Mouse (Mus musculus): Measurements from ENCODE around the gene Zswim4. TPM values are rescaled to one million over a fixed set of nuclear protein-coding genes. Genes with fewer than 3 reads are reported as not detected.

The Zswim4 gene
- total and polyA plus RNA-seq, 2 experiments from 2014 or later = 11.8 to 37.7 TPM

GRCm38 (mm10) chr8:84178592-84178991 lies 58.3 kb downstream of the Zswim4 start:
- no peak for ATAC-seq (ENCODE audit: low FRiP score)
- no peak for DNase-seq (ENCODE audit: low spot score)
- H3K9ac ChIP-seq (replicated peaks; ENCODE audit: low read length, poor library complexity, severe bottlenecking) = no peak overlapping the region
- TF ChIP-seq CTCF (IDR thresholded peaks at IDR 0.05) = no peak
- no peaks in the 10 kb centered on the region for H3K27me3 ChIP-seq (ENCODE audit: insufficient read depth, low read length)
- H3K4me1 ChIP-seq (ENCODE audit: insufficient read depth, low read length) = peaks cover 26% of the 10 kb centered on the region
- peaks cover 9% of the 10 kb centered on the region for H3K36me3 ChIP-seq (ENCODE audit: insufficient read depth, low read length)
- 81% methylated on average over 8 of the region's 8 CpGs for WGBS
- no peaks in the 10 kb centered on the region for H3K9me3 ChIP-seq (ENCODE audit: low read length)
- no peak overlapping the region for H3K4me2 ChIP-seq (ENCODE audit: low read depth, low read length, poor library complexity, severe bottlenecking)
- no peak overlapping the region for H3K4me3 ChIP-seq (ENCODE audit: low read depth, low read length)
- no peak overlapping the region for H3K27ac ChIP-seq (ENCODE audit: low read depth, low read length)

- Histone ChIP-seq H3K27ac (ENCODE audit: low read depth, low read length) (no peak overlapping the region), H3K4me1 (ENCODE audit: insufficient read depth, low read length) (peaks cover 20% of the 10 kb centered on the region), H3K27me3 (ENCODE audit: insufficient read depth, low read length) (no peaks in the 10 kb centered on the region), H3K4me3 (ENCODE audit: low read depth, low read length) (no peak overlapping the region), H3K9ac (replicated peaks; ENCODE audit: low read length, poor library complexity, severe bottlenecking) (no peak overlapping the region), H3K36me3 (ENCODE audit: insufficient read depth, low read length) (peaks cover 20% of the 10 kb centered on the region), H3K4me2 (ENCODE audit: low read depth, low read length, poor library complexity, severe bottlenecking) (no peak overlapping the region), H3K9me3 (ENCODE audit: low read length) (no peaks in the 10 kb centered on the region)
- ATAC-seq (ENCODE audit: low FRiP score) (no peak), DNase-seq (ENCODE audit: low spot score) (no peak)
- no peak for TF ChIP-seq CTCF (IDR thresholded peaks at IDR 0.05)
- 94% methylated on average over 3 of the region's 3 CpGs for WGBS
These were observed 59.5 kb downstream of the Zswim4 start for GRCm38 (mm10) chr8:84177405-84177804.

- WGBS = 34% methylated on average over 3 of the region's 3 CpGs
- DNase-seq (ENCODE audit: low spot score) (no peak), ATAC-seq (ENCODE audit: low FRiP score) (no peak)
- H3K9me3 ChIP-seq (ENCODE audit: low read length) = no peaks in the 10 kb centered on the region
- peaks cover 29% of the 10 kb centered on the region for H3K36me3 ChIP-seq (ENCODE audit: insufficient read depth, low read length)
- H3K27me3 ChIP-seq (ENCODE audit: insufficient read depth, low read length) = no peaks in the 10 kb centered on the region
- TF ChIP-seq CTCF (IDR thresholded peaks at IDR 0.05) = no peak
- H3K4me2 ChIP-seq (ENCODE audit: low read depth, low read length, poor library complexity, severe bottlenecking) = no peak overlapping the region
- no peak overlapping the region for H3K27ac ChIP-seq (ENCODE audit: low read depth, low read length)
- no peak overlapping the region for H3K9ac ChIP-seq (replicated peaks; ENCODE audit: low read length, poor library complexity, severe bottlenecking)
- no peak overlapping the region for H3K4me3 ChIP-seq (ENCODE audit: low read depth, low read length)
- peaks cover 17% of the 10 kb centered on the region for H3K4me1 ChIP-seq (ENCODE audit: insufficient read depth, low read length)
These were observed 60.3 kb downstream of the Zswim4 start for GRCm38 (mm10) chr8:84176560-84176959.

DNA sequence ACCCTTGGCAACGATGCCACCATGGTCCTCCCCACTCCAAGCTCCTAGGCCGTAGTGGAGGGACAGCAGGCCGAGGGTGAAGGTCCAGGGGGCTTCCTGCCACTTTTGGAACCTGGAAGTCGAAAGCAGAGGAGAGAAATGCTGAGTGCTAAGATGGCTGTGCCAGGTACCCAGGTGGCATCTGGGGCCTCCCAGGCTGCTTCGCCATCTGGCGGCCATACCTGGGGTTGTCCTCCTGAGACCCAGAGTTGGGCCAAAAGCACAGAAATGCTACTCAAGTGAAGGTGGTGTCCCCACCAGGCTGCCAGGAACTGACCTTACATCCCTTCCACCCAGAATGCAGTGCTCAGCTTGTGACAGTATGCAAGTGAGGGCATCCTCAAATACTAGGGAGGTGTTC lies 63.0 kb downstream of the Zswim4 start:
- H3K36me3 ChIP-seq (ENCODE audit: insufficient read depth, low read length) = peaks cover 31% of the 10 kb centered on the region
- H3K4me3 ChIP-seq (ENCODE audit: low read depth, low read length) = no peak overlapping the region
- no peaks in the 10 kb centered on the region for H3K27me3 ChIP-seq (ENCODE audit: insufficient read depth, low read length)
- H3K4me2 ChIP-seq (ENCODE audit: low read depth, low read length, poor library complexity, severe bottlenecking) = no peak overlapping the region
- TF ChIP-seq CTCF (IDR thresholded peaks at IDR 0.05) = peak; percentile 52
- ATAC-seq (ENCODE audit: low FRiP score) (no peak), DNase-seq (ENCODE audit: low spot score) (no peak)
- no peaks in the 10 kb centered on the region for H3K9me3 ChIP-seq (ENCODE audit: low read length)
- 90% methylated on average over 6 of the region's 6 CpGs for WGBS
- H3K9ac ChIP-seq (replicated peaks; ENCODE audit: low read length, poor library complexity, severe bottlenecking) = no peak overlapping the region
- no peaks in the 10 kb centered on the region for H3K4me1 ChIP-seq (ENCODE audit: insufficient read depth, low read length)
- no peak overlapping the region for H3K27ac ChIP-seq (ENCODE audit: low read depth, low read length)

GRCm38 (mm10) chr8:84170096-84170495 lies 66.8 kb downstream of the Zswim4 start:
- 85% methylated on average over 5 of the region's 5 CpGs for WGBS
- no peak for TF ChIP-seq CTCF (IDR thresholded peaks at IDR 0.05)
- H3K4me3 ChIP-seq (ENCODE audit: low read depth, low read length) = no peak overlapping the region

GRCm38 (mm10) chr8:84167696-84168095 lies 69.2 kb downstream of the Zswim4 start:
- H3K36me3 ChIP-seq (ENCODE audit: insufficient read depth, low read length) = peaks cover 14% of the 10 kb centered on the region
- no peak for TF ChIP-seq CTCF (IDR thresholded peaks at IDR 0.05)
- DNase-seq (ENCODE audit: low spot score) (no peak), ATAC-seq (ENCODE audit: low FRiP score) (no peak)
- H3K9me3 ChIP-seq (ENCODE audit: low read length) = no peaks in the 10 kb centered on the region
- H3K27ac ChIP-seq (ENCODE audit: low read depth, low read length) = no peak overlapping the region
- H3K9ac ChIP-seq (replicated peaks; ENCODE audit: low read length, poor library complexity, severe bottlenecking) = 0 out of 2 replicates have a peak overlapping the region, but pooled peaks have one; percentile 13
- no peaks in the 10 kb centered on the region for H3K27me3 ChIP-seq (ENCODE audit: insufficient read depth, low read length)
- H3K4me1 ChIP-seq (ENCODE audit: insufficient read depth, low read length) = no peaks in the 10 kb centered on the region
- 97% methylated on average over 2 of the region's 2 CpGs for whole genome bisulfite sequencing
- no peak overlapping the region for H3K4me3 ChIP-seq (ENCODE audit: low read depth, low read length)
- H3K4me2 ChIP-seq (ENCODE audit: low read depth, low read length, poor library complexity, severe bottlenecking) = no peak overlapping the region

More at GRCm38 (mm10) chr8:84170096-84170495, 66.8 kb downstream of the Zswim4 start:
- DNase-seq (ENCODE audit: low spot score) = no peak
- Histone ChIP-seq H3K36me3 (ENCODE audit: insufficient read depth, low read length) (peaks cover 24% of the 10 kb centered on the region), H3K9me3 (ENCODE audit: low read length) (no peaks in the 10 kb centered on the region), H3K9ac (replicated peaks; ENCODE audit: low read length, poor library complexity, severe bottlenecking) (no peak overlapping the region), H3K4me2 (ENCODE audit: low read depth, low read length, poor library complexity, severe bottlenecking) (no peak overlapping the region), H3K4me1 (ENCODE audit: insufficient read depth, low read length) (no peaks in the 10 kb centered on the region), H3K27ac (ENCODE audit: low read depth, low read length) (no peak overlapping the region), H3K27me3 (ENCODE audit: insufficient read depth, low read length) (no peaks in the 10 kb centered on the region)
- no peak for ATAC-seq (ENCODE audit: low FRiP score)

MicroRNA genes within 50 kb of the gene (microRNA counts, 519-probe panel; counts per million panel counts)
- microRNA mmu-miR-181c (3,607 counts per million, percentile 77 among the panel's probes with 10 or more counts), microRNA mmu-miR-23a (4,024 counts per million, percentile 82 among the panel's probes with 10 or more counts), microRNA mmu-miR-27a (4,123 counts per million, percentile 83 among the panel's probes with 10 or more counts)

Small RNA genes lying within 50 kb of the gene (microRNA-seq; reads per million reads assigned to microRNA genes)
- 16,627 reads per million, percentile 97 among the genes with 10 or more reads in this experiment for gene Mir181c (ENCODE audit: borderline number of aligned reads)
- 7,856 reads per million, percentile 93 among the genes with 10 or more reads in this experiment for gene Mir181d (ENCODE audit: borderline number of aligned reads)
- gene Mir23a (ENCODE audit: borderline number of aligned reads) = 6,690 reads per million, percentile 92 among the genes with 10 or more reads in this experiment
- not detected for gene Mir24-2 (ENCODE audit: borderline number of aligned reads)
- 129 reads per million, percentile 48 among the genes with 10 or more reads in this experiment for gene Mir27a (ENCODE audit: borderline number of aligned reads)
- gene Mir3074-2 (ENCODE audit: borderline number of aligned reads) = not detected

Other genes with a start within 250 kb of the Zswim4 start
- 65.3 and 86.9 TPM in 2 replicates for gene Samd1, start 239.4 kb downstream of the Zswim4 start, total RNA-seq (2014; rRNA removed)
- gene Samd1, start 239.4 kb downstream of the Zswim4 start, polyA plus RNA-seq (2015; fragmentation: Nextera tagmentation; extraction: Ambion mirVana) = 4.1 and 4.6 TPM in 2 replicates
- gene 1700067K01Rik, start 235.6 kb downstream of the Zswim4 start, total RNA-seq (2014; rRNA removed) = 1.2 TPM in 1 of 2 replicates, not detected in the other
- gene 1700067K01Rik, start 235.6 kb downstream of the Zswim4 start, polyA plus RNA-seq (2015; fragmentation: Nextera tagmentation; extraction: Ambion mirVana) = 0.58 and 0.69 TPM in 2 replicates
- 0.66 TPM in 1 of 2 replicates, not detected in the other for gene 2210011C24Rik, start 224.9 kb downstream of the Zswim4 start, total RNA-seq (2014; rRNA removed)
- 0.43 and 1.5 TPM in 2 replicates for gene 2210011C24Rik, start 224.9 kb downstream of the Zswim4 start, polyA plus RNA-seq (2015; fragmentation: Nextera tagmentation; extraction: Ambion mirVana)
- 5.1 and 8.0 TPM in 2 replicates for gene Palm3, start 215.6 kb downstream of the Zswim4 start, total RNA-seq (2014; rRNA removed)
- 4.4 and 4.9 TPM in 2 replicates for gene Palm3, start 215.6 kb downstream of the Zswim4 start, polyA plus RNA-seq (2015; fragmentation: Nextera tagmentation; extraction: Ambion mirVana)
- gene Il27ra, start 194.5 kb downstream of the Zswim4 start, total RNA-seq (2014; rRNA removed) = 0.71 and 1.1 TPM in 2 replicates
- gene Il27ra, start 194.5 kb downstream of the Zswim4 start, polyA plus RNA-seq (2015; fragmentation: Nextera tagmentation; extraction: Ambion mirVana) = 0.21 and 0.29 TPM in 2 replicates
- 2.3 and 2.7 TPM in 2 replicates for gene Rln3, start 192.1 kb downstream of the Zswim4 start, total RNA-seq (2014; rRNA removed)
- gene Rln3, start 192.1 kb downstream of the Zswim4 start, polyA plus RNA-seq (2015; fragmentation: Nextera tagmentation; extraction: Ambion mirVana) = 1.3 and 2.3 TPM in 2 replicates
- gene Gm10643, start 171.9 kb downstream of the Zswim4 start, total RNA-seq (2014; rRNA removed) = 2.2 and 3.0 TPM in 2 replicates
- gene Gm10643, start 171.9 kb downstream of the Zswim4 start, polyA plus RNA-seq (2015; fragmentation: Nextera tagmentation; extraction: Ambion mirVana) = 1.6 and 1.7 TPM in 2 replicates
- 28.4 and 31.7 TPM in 2 replicates for gene Rfx1, start 170.2 kb downstream of the Zswim4 start, total RNA-seq (2014; rRNA removed)
- 7.2 and 8.8 TPM in 2 replicates for gene Rfx1, start 170.2 kb downstream of the Zswim4 start, polyA plus RNA-seq (2015; fragmentation: Nextera tagmentation; extraction: Ambion mirVana)
- gene Dcaf15, start 132.3 kb downstream of the Zswim4 start, total RNA-seq (2014; rRNA removed) = 62.3 and 67.6 TPM in 2 replicates
- 21.7 and 23.3 TPM in 2 replicates for gene Dcaf15, start 132.3 kb downstream of the Zswim4 start, polyA plus RNA-seq (2015; fragmentation: Nextera tagmentation; extraction: Ambion mirVana)
- gene Podnl1, start 111.1 kb downstream of the Zswim4 start, total RNA-seq (2014; rRNA removed) = 0.05 and 0.19 TPM in 2 replicates
- gene Podnl1, start 111.1 kb downstream of the Zswim4 start, polyA plus RNA-seq (2015; fragmentation: Nextera tagmentation; extraction: Ambion mirVana) = 0.38 and 0.56 TPM in 2 replicates
- gene Cc2d1a, start 89.1 kb downstream of the Zswim4 start, total RNA-seq (2014; rRNA removed) = 86.1 and 101 TPM in 2 replicates
- gene Cc2d1a, start 89.1 kb downstream of the Zswim4 start, polyA plus RNA-seq (2015; fragmentation: Nextera tagmentation; extraction: Ambion mirVana) = 65.9 and 70.7 TPM in 2 replicates
- 5.6 and 5.7 TPM in 2 replicates for gene 4930432K21Rik, start 89.0 kb downstream of the Zswim4 start, total RNA-seq (2014; rRNA removed)
- gene 4930432K21Rik, start 89.0 kb downstream of the Zswim4 start, polyA plus RNA-seq (2015; fragmentation: Nextera tagmentation; extraction: Ambion mirVana) = 2.2 and 2.4 TPM in 2 replicates
- gene Nanos3, start 51.8 kb downstream of the Zswim4 start, total RNA-seq (2014; rRNA removed) = 0.27 and 4.6 TPM in 2 replicates
- gene Nanos3, start 51.8 kb downstream of the Zswim4 start, polyA plus RNA-seq (2015; fragmentation: Nextera tagmentation; extraction: Ambion mirVana) = 14.0 and 15.3 TPM in 2 replicates
- gene D8Ertd738e, start 12.7 kb upstream of the Zswim4 start, total RNA-seq (2014; rRNA removed) = 110 and 143 TPM in 2 replicates
- 274 and 297 TPM in 2 replicates for gene D8Ertd738e, start 12.7 kb upstream of the Zswim4 start, polyA plus RNA-seq (2015; fragmentation: Nextera tagmentation; extraction: Ambion mirVana)
- 28.8 and 31.7 TPM in 2 replicates for gene Mri1, start 20.3 kb upstream of the Zswim4 start, total RNA-seq (2014; rRNA removed)
- 39.4 and 40.5 TPM in 2 replicates for gene Mri1, start 20.3 kb upstream of the Zswim4 start, polyA plus RNA-seq (2015; fragmentation: Nextera tagmentation; extraction: Ambion mirVana)
- 9.5 and 13.6 TPM in 2 replicates for gene Ccdc130, start 33.3 kb upstream of the Zswim4 start, total RNA-seq (2014; rRNA removed)
- 14.0 and 14.4 TPM in 2 replicates for gene Ccdc130, start 33.3 kb upstream of the Zswim4 start, polyA plus RNA-seq (2015; fragmentation: Nextera tagmentation; extraction: Ambion mirVana)
- 67.0 and 134 TPM in 2 replicates for gene Cacna1a, start 151.4 kb upstream of the Zswim4 start, total RNA-seq (2014; rRNA removed)
- gene Cacna1a, start 151.4 kb upstream of the Zswim4 start, polyA plus RNA-seq (2015; fragmentation: Nextera tagmentation; extraction: Ambion mirVana) = 10.0 and 15.4 TPM in 2 replicates

Measured in midbrain, postnatal 0 days (tissue).